Mouse (Mus musculus) right cerebral cortex, postnatal 10 days (tissue): ENCODE measurements around the gene Zfp688.
A peak's percentile ranks its signal among the peaks of the same experiment; 100 is the strongest.
"Not testable (repeated sequence)": the region's sequence is repeated elsewhere in the genome, so short reads cannot be mapped to it uniquely, and the experiment has no call there.

Experiments used
- DNase-seq, 2 experiments: peaks; one replicate each; pipeline ENCODE4 v3.0.0; 2021; ENCODE audit warnings: low spot score in 2 of 2

Zfp688 gene

GRCm38 (mm10) chr7:127421388-127422191 is at the start of gene Zfp688:
Gene Zfp688, minus strand, starts transcription at chr7:127422068.
- DNase-seq, result peak; percentile 94 to 95

GRCm38 (mm10) chr7:127471646-127472010 is 49.8 kb upstream of the Zfp688 start:
- DNase-seq, result peak in 1 of 2 experiments; percentile 49

GRCm38 (mm10) chr7:127470743-127471645 is 49.1 kb upstream of the Zfp688 start:
- peak; percentile 97 to 98 for DNase-seq

DNA sequence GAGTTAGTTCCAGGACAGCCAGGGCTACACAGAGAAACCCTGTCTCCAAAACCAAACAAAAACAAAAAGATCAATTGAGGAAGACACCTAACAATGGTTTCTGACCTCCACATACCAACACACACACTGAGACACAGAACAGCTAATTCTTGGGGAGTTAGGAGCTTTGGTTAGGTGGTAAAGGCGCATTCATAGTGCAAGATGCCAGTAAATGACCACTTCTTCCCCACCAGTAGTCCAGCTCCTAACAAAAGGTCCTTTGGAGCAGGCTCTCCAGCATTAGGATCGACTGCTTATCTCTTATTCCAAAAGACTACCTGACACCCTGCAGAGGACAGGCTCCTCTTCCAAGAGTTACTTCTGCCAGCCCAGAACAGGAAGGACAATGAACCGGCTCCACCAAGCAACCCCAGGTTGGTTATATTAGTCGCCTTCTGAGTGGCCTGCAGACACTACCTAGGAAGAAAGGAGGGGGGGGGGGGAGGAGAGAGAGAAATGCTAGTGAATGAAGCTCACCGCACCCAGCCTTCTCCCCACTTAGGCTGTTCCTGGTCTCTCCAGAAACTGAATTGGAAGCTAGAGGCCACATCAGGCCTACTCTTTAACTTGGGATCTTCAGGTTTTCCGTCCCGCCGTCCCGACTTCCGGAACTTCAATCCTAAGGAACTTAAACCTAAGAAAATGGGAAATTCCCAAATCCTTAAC is 48.3 kb upstream of the Zfp688 start:
- no peak for DNase-seq

DNA sequence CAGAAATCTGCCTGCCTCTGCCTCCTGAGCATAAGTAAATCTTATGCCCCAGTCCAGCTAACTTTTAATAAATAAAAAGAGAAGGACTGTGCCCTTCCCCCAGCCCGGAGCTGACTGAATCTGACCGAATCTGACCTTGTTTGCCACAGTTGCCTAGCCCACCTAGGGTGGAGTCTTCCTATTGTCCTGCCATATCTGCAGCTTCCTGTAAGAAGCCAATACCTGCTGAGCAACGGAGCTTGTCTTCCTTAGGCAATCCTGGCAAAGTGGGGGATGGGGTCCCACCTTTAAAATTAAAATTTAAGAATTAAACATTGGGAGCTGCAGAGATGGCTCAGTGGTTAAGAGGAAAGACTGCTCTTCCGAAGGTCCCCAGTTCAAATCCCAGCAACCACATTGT is 44.7 kb upstream of the Zfp688 start:
- DNase-seq, result no peak

- not testable (repeated sequence) for DNase-seq
Observed at GRCm38 (mm10) chr7:127465670-127466069, 43.8 kb upstream of the Zfp688 start.

DNA sequence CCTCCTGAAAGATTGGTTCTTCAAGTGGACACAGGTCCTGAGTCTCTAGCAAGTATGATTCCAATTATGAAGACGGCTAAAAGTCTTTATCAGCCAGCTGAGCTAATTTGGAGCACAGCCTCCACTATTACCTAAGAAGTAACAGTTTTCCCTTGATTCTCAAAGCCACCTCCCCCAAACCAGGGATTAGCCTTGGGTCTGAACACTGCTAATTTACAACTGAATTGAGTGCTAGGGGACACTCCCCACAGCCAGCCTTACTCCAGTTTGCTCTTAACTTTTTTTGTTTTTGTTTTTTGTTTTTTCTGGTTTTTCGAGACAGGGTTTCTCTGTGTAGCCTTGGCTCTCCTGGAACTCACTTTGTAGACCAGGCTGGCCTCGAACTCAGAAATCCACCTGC is 43.3 kb upstream of the Zfp688 start:
- no peak for DNase-seq

DNA sequence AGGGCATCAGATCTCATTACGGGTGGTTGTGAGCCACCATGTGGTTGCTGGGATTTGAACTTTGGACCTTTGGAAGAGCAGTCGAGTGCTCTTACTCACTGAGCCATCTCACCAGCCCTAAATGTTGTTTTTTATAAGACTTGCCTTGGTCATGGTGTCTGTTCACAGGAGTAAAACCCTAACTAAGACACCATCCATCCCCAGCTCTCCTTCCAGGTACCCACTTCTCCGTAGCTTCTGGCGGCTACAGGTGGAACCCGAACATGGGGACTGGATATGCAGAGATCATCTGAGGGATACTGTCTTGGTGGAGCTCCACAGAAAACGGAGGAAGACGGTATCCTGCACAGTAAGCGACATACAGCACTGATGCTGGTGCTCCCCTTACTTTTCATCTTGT is 37.4 kb upstream of the Zfp688 start, which contains the start of gene Prr14:
TSS of gene Prr14 (plus strand) at position 301 of the 400 bp plus-strand sequence.
- DNase-seq, result not testable (repeated sequence)

DNA sequence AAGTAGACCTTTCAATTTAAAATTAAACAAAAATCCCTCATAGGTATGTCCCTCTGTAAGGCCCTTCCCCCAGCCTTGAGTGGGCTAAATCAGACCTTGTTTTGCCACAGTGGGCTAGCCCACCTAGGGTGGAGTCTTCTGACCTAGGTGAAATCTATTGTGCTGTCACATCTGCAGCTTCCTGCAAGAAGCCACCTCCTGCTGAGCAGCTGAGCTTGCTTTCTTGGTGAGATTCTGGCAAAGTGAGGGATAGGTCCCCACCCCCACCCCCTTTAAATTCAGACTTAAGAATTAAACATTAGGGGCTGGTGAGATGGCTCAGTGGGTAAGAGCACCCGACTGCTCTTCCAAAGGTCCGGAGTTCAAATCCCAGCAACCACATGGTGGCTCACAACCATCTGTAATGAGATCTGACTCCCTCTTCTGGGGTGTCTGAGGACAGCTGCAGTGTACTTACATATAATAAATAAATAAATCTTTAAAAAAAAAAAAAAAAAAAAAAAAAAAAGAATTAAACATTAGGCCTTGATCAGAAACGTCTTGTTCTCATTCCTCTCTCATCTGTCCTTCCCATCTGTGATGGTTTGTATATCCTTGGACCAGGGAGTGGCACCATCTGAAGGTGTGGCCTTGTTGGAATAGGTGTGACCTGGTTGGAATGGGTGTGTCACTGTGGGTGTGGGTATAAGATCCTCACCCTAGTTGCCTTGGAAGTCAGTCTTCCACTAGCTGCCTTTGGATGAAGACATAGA is 36.7 kb upstream of the Zfp688 start:
- DNase-seq, result not testable (repeated sequence)

DNA sequence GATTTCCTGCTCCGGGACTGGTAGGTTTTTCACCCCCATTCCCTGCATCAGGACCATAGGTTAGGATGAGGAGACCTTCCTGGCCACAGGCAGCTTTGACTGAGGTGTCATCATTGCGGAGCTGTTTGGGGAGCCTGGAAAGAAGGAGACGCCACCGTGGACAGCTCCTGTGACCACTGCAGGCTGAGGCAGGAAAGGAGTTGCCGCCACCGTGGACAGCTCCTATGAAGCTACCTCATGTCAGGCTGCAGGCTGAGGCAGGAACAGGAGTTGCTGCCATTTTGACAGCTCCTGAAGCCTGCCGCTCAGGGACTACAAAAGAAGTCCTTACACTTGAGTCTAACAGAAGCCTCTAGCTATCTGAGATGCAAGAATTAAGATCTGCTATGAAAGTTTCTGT is 33.0 kb upstream of the Zfp688 start:
- no peak for DNase-seq

- DNase-seq, result no peak
Observed at GRCm38 (mm10) chr7:127453056-127453455, 31.2 kb upstream of the Zfp688 start.

DNA sequence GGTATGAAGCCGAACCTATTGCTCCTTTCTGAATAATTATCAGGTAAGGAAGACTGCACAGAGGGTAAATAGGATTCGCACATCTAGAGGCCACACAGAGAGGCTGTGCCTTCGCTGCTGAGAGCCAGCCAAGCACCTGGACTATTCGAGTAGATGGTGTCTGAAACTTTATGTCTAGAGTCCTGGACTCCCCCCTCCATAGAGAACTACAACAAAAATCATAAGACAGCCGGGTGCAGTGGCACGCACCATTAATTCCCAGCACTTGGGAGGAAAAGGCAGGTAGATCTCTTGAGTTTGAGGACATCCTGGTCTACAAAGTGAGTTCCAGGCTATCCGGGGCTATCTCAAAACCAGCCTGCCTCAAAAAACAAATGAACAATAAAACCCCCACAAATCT is 28.1 kb upstream of the Zfp688 start:
- no peak for DNase-seq

DNA sequence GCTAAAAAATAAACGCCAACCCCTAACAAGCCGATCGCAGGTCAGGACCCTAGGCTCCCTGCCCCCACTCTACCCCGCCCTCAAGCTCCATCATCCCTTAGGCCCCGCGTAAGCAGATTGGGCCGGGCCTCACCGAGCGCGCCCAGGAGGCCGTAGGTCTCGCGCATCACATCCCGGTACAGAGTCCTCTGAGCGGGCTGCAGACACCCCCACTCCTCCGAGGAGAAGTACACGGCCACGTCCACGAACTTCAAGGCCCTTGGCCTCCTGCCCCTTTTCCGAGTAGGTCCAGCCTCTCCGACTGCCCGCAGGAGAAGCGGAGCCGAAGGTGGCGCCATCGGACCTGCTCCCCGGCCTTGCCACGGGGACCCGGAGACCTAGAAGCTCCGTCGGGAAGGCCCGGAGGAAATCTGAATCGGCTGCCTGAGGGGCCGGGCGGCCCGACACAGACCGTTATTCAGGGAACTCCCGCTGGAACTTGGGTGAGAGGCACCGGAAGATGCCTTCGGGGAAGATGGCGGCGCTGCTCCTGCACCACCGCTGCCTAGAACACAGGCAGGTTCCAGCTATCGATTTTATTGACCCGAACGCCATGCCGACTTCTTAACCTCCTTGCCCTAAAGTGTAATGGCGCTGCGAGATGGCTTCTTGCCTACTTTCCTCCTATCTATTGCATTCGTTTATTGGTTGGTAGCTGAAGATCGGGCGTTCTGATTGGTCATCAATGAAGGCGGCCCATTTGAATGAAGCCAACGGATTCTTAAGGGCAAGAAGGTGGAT is 26.8 kb upstream of the Zfp688 start, which contains the start of gene Zfp689:
TSS of gene Zfp689 (minus strand) at position 638 of the 780 bp plus-strand sequence.
- peak; percentile 97 to 98 for DNase-seq

GRCm38 (mm10) chr7:127443976-127444375 is 22.1 kb upstream of the Zfp688 start:
- DNase-seq, result no peak

DNA sequence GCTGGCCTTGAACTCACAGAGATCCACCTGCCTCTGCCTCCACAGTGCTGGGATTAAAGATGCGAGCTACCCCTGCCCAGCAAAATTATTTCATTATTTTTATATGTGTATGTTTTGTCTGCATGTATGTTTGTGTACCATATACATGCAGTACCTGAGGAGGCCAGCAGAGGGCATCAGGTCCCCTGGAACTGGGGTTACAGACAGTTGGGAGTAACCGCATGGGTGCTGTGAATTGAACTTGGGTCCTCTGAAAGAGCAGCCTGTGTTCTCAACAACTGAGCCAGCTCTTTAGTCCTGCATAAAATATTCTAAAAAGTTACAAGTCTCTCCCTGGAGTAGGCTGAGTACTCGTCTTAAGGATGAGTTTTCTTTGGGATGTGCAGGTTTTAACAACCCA is 15.9 kb upstream of the Zfp688 start:
- DNase-seq, result no peak

DNA sequence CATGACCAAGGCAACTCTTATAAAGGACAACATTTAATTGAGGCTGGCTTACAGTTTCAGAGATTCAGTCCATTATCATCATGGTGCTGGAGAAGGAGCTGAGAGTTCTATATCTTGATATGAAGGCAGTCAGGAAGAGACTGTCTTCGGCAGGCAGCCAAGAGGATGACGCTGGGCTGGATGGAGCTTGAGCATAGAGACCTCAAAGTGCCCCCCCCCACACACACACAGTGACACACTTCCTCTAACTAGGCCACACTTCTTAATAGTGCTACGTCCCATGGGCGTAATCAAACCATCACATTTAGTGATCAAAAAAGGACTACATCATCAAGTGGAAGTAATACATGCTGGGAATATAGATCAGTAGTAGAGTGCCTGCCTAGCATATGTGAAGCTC is 13.3 kb upstream of the Zfp688 start:
- no peak for DNase-seq

DNA sequence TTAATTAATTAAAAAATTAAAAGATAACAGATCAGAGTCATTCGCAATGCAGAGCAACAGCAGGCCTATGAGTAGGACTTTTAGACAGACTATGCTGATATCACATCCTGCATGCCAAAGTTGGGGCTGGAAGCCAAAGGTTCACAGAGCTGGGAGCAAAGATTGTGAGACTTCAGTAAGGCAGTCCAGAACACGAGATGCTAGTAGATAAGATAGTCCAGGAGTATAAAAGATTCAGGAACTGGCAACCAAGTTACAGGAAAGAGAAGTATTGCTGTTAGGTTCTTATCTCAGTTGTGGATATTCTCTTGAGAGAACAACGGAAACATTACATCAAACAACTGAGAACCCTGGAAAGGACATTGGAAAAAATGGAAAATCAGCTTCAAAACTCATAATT is 4.5 kb upstream of the Zfp688 start:
- no peak for DNase-seq

- DNase-seq, result no peak
Observed at GRCm38 (mm10) chr7:127425911-127426310, 4.0 kb upstream of the Zfp688 start.

DNA sequence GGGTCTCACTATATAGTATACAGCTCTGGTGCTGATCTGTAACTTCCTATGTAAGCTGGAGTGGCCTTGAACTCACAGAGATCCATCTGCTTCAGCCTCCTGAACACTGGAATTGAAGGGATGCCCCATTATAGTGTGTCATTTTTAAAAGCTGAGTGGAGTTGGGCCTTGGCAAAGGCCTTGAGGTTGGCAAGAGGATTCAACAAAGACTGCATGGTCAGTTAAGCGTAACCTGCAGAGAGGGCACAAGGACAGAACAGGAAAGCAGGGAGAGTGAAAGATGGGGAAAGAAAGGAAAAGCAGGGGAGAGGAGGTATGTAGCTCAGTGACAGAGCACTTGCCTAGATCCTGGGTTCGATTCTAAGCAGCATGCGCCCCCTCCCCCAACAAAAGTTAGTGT is 3.4 kb upstream of the Zfp688 start:
- no peak for DNase-seq

GRCm38 (mm10) chr7:127422247-127422646 is 379 bp upstream of the Zfp688 start:
- DNase-seq, result peak; percentile 67 to 81
